Mouse (Mus musculus) right cerebral cortex, postnatal 4 days (tissue): ENCODE measurements at regions not wholly inside any gene's neighbourhood (a gene's known extent, or its start where the extent isn't known, plus 50 kb on each side); places are given as distances from the start of the nearest gene placed in this dataset.

Experiments used
- DNase-seq: peaks from one replicate; pipeline ENCODE4 v3.0.0-alpha.2; 2022

GRCm38 (mm10) chr13:99056432-99057292, 72.3 kb upstream of the 1700024P04Rik start:
- DNase-seq, result no peak

GRCm38 (mm10) chr13:99055609-99056321, 71.4 kb upstream of the 1700024P04Rik start:
- peak; percentile 26 for DNase-seq

- no peak for DNase-seq
Observed at GRCm38 (mm10) chr13:99052076-99052475, 67.7 kb upstream of the 1700024P04Rik start.

- DNase-seq, result no peak
Observed at GRCm38 (mm10) chr13:99049699-99050098, 65.3 kb upstream of the 1700024P04Rik start.

GRCm38 (mm10) chr13:99048651-99049100, 64.3 kb upstream of the 1700024P04Rik start:
- DNase-seq, result no peak

- DNase-seq, result no peak
Observed at GRCm38 (mm10) chr13:99047219-99047618, 62.9 kb upstream of the 1700024P04Rik start.

GRCm38 (mm10) chr13:99046737-99047136, 62.4 kb upstream of the 1700024P04Rik start:
- no peak for DNase-seq

- no peak for DNase-seq
Observed at GRCm38 (mm10) chr13:99042086-99042485, 57.7 kb upstream of the 1700024P04Rik start.

GRCm38 (mm10) chr13:99041256-99041655, 56.9 kb upstream of the 1700024P04Rik start:
- DNase-seq, result no peak

GRCm38 (mm10) chr13:99040846-99041245, 56.5 kb upstream of the 1700024P04Rik start:
- no peak for DNase-seq

GRCm38 (mm10) chr13:99040171-99040570, 55.8 kb upstream of the 1700024P04Rik start:
- no peak for DNase-seq

GRCm38 (mm10) chr13:99039063-99039385, 54.7 kb upstream of the 1700024P04Rik start:
- DNase-seq, result no peak

GRCm38 (mm10) chr13:99038198-99039062, 54.1 kb upstream of the 1700024P04Rik start:
- no peak for DNase-seq

GRCm38 (mm10) chr13:99037131-99037530, 52.8 kb upstream of the 1700024P04Rik start:
- DNase-seq, result no peak
